Mouse (Mus musculus): Measurements from ENCODE around the gene Ncor2.
A peak's percentile ranks its signal among the peaks of the same experiment; 100 is the strongest.

The Ncor2 gene

GRCm38 (mm10) chr5:125127920-125128319, 51.1 kb downstream of the Ncor2 start:
- no peak for DNase-seq (ENCODE audit: low spot score)

GRCm38 (mm10) chr5:125127426-125127825, 51.6 kb downstream of the Ncor2 start:
- DNase-seq (ENCODE audit: low spot score) = no peak

GRCm38 (mm10) chr5:125125966-125126464, 53.0 kb downstream of the Ncor2 start:
- DNase-seq (ENCODE audit: low spot score) = no peak

- DNase-seq (ENCODE audit: low spot score) = no peak
Observed at GRCm38 (mm10) chr5:125125219-125125618, 53.8 kb downstream of the Ncor2 start.

- no peak for DNase-seq (ENCODE audit: low spot score)
Observed at GRCm38 (mm10) chr5:125124002-125124401, 55.0 kb downstream of the Ncor2 start.

GRCm38 (mm10) chr5:125123206-125123605, 55.8 kb downstream of the Ncor2 start:
- no peak for DNase-seq (ENCODE audit: low spot score)

- DNase-seq (ENCODE audit: low spot score) = no peak
Observed at GRCm38 (mm10) chr5:125122546-125122945, 56.5 kb downstream of the Ncor2 start.

GRCm38 (mm10) chr5:125122049-125122448, 57.0 kb downstream of the Ncor2 start:
- no peak for DNase-seq (ENCODE audit: low spot score)

GRCm38 (mm10) chr5:125120517-125121303, 58.3 kb downstream of the Ncor2 start:
- no peak for DNase-seq (ENCODE audit: low spot score)

- DNase-seq (ENCODE audit: low spot score) = no peak
Observed at GRCm38 (mm10) chr5:125117238-125117637, 61.8 kb downstream of the Ncor2 start.

GRCm38 (mm10) chr5:125113029-125113428, 66.0 kb downstream of the Ncor2 start:
- DNase-seq (ENCODE audit: low spot score) = no peak

GRCm38 (mm10) chr5:125112588-125112987, 66.4 kb downstream of the Ncor2 start:
- no peak for DNase-seq (ENCODE audit: low spot score)

- DNase-seq (ENCODE audit: low spot score) = peak; percentile 31
Observed at GRCm38 (mm10) chr5:125111137-125111536, 67.9 kb downstream of the Ncor2 start.

- no peak for DNase-seq (ENCODE audit: low spot score)
Observed at GRCm38 (mm10) chr5:125110722-125111121, 68.3 kb downstream of the Ncor2 start.

- no peak for DNase-seq (ENCODE audit: low spot score)
Observed at GRCm38 (mm10) chr5:125110196-125110595, 68.8 kb downstream of the Ncor2 start.

GRCm38 (mm10) chr5:125107011-125107651, 71.9 kb downstream of the Ncor2 start:
- DNase-seq (ENCODE audit: low spot score) = peak; percentile 59

- DNase-seq (ENCODE audit: low spot score) = peak; percentile 36
Observed at GRCm38 (mm10) chr5:125106191-125106590, 72.8 kb downstream of the Ncor2 start.

- DNase-seq (ENCODE audit: low spot score) = no peak
Observed at GRCm38 (mm10) chr5:125104841-125105240, 74.2 kb downstream of the Ncor2 start.

GRCm38 (mm10) chr5:125103396-125103795, 75.6 kb downstream of the Ncor2 start:
- no peak for DNase-seq (ENCODE audit: low spot score)

GRCm38 (mm10) chr5:125102907-125103306, 76.1 kb downstream of the Ncor2 start:
- DNase-seq (ENCODE audit: low spot score) = no peak

GRCm38 (mm10) chr5:125102352-125102751, 76.7 kb downstream of the Ncor2 start:
- DNase-seq (ENCODE audit: low spot score) = no peak

GRCm38 (mm10) chr5:125099785-125100350, 79.2 kb downstream of the Ncor2 start:
- DNase-seq (ENCODE audit: low spot score) = no peak

- DNase-seq (ENCODE audit: low spot score) = no peak
Observed at GRCm38 (mm10) chr5:125098692-125099091, 80.3 kb downstream of the Ncor2 start.
